Mouse (Mus musculus): ENCODE measurements around the gene Ambp.

The Ambp gene

DNA sequence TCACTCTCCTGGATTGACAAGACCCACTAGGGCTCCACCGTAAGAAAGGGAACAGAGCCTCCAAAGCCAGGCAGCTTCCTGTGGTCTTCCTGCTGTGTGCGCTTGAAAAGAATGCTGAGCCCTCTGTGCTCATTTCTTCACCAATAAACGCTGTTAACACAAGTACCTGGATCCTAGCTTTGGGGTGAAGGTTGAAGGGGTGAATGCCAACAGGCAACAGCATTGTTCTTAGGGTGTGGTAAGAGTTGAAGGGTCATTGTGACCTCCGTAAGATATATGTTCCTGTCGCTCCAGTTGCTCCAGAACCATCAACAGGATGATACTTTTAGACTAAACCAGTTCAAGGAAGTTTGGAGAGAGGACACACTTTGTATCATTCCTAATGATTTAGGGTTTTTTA, at the start of gene Ambp:
Ambp (minus strand) TSS at position 101 of the 400 bp plus-strand sequence.
- DNase-seq (ENCODE audit: low spot score) = no peak

DNA sequence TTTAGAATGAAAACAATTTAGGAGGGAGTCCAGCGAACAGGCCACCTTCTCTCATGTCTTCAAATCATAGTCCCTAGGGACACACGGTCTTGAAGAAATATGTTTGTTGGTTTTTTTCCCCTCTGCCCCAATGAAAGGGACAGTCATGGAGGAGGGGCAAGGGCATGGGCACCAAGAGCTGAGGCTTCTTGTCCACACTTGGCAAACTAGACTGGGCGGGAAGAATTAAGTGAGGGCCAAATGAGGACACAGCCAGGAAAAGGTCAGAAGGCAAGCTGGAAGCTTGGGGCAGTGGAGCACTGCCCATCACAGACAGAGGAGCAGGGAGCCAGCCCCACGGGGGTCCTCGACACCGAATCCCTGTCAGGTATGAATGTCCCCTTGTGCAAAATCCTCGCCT, 49.3 kb upstream of the Ambp start:
- DNase-seq (ENCODE audit: low spot score) = no peak

DNA sequence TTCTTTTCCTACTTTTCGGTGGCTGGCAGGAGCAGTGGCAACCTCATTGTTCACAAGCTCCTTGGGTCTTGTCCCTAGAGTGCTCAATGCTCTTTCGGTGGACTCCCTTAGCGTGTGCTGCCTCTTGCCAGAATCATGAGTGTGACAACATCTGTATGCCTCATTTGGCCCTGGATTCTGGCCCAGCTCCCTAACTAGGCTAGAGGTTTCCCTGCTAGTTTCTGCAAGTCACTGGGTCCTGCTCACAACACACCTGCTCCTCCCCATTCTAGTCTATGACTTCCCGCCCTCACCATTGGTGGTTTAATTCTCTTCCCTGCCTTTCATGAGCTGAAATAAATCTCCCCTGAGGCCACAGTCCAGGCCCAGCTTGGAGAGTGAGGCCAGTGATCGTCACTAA, 44.8 kb upstream of the Ambp start:
- no peak for DNase-seq (ENCODE audit: low spot score)

DNA sequence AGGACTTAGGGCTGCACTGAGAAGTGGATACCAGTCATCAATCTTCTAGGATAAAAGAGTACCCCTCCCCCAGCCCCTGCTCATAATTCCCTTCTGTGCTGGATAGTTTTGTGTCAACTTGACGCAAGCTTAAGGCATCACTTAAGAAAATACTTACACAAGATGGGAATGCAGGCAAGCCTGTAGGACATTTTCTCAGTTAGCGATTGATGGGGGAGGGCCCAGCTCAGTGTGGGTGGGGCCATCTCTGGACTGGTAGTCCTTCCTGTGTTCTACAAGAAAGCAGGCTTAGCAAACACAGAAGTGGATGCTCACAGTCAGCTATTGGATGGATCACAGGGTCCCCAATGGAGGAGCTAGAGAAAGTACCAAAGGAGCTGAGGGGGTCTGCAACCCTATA, 39.8 kb upstream of the Ambp start:
- no peak for DNase-seq (ENCODE audit: low spot score)

DNA sequence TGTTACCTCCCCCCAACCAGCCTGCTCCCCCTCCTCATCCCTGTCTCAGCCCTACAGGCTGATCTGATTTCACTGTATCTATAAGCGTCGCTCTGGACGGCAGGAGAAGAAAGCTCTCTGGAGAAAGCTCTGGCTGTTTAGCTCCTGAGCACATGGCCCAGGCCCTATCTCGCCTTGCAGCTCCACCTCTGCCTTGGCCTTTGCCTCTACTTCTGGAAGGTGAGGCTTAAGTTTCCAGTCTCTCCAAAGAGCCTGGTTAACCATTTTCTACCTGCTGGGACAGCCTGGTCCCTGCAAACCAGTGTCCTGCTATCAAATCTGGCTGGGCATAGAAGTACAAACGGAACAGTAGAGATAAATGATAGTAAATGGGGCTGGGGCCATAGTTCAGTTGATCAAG, 37.0 kb upstream of the Ambp start:
- DNase-seq (ENCODE audit: low spot score) = no peak

DNA sequence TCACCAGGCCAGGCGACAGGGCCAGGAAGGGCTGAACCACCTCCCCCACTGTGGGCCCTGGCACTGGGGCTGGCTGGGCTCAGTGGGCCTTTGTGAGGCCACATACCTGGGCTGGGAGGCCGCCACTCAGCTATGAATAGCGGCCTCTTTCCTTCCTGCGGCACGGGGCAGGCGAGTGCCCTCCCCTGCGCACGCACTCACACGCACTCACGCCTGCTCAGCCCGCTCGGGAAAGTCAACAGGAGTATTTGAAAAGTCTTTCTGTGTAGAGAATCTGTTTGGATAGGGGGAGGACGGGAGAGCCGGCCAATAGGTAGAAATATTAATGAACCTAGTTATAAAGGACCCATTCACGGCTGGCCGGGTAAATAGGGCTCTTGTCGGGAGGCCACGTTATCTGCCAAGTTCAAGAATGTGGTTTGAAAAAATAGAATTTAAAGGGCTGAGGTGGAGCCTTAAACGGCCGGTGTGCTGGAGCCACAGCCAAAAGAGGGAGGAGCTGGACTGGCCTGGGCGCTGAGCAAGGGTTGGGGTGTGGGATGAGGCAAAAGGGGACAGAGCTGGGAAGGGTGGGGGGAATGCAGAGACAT, 31.8 kb upstream of the Ambp start:
- DNase-seq (ENCODE audit: low spot score) = peak; percentile 11

DNA sequence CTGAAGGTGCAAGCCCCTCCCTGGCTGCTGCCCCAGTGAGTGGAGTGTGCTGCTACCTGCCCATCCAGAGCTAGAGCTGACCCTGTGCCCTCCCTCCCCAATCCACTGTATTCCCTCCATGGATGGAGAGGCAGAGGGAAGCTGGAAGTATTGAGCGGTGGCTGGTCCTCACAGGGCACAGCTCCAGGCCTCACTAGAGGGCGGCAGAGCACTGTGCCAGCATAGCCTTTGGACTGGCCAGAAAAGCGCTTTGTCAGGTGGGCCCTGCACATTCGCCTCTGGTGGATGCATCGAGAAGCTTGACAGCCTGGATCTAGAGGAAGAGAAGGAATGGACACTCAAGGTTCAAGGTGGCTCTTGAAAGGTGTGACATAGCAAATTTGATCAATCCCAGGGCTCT, 27.0 kb upstream of the Ambp start:
- DNase-seq (ENCODE audit: low spot score) = peak; percentile 52

DNA sequence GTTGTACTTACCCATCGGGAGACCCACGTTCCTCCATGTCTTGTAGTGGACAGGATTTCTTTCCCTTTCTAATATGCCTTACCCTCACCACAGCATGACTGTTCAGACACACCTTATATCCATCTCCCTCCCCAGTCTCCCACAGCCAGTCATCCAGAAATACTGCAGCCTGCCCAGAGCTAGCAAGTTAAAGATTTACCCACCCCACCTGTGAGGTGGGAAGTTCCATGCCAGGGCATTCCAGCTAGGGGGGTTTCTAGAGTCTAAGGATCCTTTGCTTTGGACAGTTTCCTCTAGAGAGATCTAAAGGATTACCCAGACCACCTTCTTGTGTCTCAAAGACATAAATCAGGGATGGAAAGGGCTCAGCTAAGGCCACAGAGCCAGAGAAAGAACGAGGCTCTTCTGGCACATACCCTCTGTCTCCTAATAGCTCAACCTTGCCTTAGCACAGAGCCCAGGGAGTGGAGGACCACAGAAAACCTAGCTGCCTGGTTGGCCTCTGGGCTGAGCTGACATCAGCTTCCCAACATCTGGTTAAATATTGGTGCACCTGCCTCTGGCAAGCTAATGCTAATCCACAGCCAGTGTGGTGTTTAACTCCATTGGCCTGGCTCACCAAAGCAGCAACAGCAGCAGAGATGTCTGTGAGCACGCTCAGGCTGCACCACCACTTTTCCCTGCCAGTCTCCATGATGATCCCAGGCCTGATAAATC, 17.5 kb upstream of the Ambp start, which contains the start of gene Kif12:
Kif12 (minus strand) TSS at position 163 of the 717 bp plus-strand sequence.
- DNase-seq (ENCODE audit: low spot score) = no peak

DNA sequence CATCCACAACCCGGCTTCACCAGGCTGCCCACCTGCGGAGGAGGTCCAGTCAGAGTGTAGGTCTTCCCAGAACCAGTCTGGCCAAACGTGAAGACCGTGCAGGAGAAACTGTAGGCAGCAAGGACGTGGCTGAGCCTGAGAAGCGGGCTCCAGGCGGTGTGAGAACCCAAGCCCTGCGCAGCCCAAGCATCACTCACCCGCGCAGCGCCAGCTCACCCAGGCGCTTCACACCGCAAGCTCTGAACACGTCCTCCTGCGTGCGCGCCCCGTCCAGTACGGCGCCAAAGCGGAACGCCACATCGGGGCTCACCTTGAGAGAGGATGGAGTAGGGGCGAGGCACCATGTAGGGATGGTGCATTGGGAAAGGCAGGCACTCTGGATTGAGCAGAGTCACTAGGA, 16.5 kb upstream of the Ambp start:
- no peak for DNase-seq (ENCODE audit: low spot score)

DNA sequence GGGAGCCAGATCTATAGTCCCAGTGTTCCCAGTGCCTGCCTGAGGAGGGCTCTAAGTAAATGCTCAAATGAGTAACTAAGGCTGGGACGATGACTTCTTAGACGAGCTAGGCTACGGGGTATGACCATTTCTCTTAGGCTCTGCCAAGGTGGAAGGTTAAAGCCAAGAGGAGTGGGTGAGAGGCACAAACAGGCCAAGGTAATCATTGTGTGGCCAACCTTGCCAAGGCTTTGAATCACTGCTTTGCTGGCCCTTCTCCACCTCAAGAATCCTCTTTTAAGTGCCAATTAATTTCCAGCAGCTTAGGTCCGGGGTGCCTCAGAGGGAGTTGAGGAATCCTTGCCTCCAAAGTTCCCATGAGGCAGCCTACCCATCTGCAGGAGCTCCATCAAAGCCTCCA, 15.5 kb upstream of the Ambp start:
- no peak for DNase-seq (ENCODE audit: low spot score)

DNA sequence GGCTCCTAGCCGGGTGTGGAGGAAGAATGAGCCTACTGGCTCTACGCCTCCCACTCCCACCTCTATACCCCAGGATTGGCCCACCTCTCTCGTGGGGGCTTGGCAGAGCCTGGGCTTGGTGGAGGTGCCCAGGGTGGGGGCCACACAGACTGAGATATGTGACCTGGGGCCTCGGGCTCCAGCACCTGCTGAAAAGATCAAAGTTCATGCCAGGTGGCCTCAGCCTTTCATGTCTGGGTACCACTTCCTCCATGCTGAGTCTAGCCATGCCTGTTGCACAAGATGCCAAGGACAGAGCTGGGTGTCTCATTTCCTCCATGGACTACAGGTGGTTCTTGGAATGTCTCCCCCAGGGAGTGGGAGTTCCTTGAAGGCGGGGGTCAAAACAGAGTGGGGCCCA, 11.7 kb upstream of the Ambp start:
- no peak for DNase-seq (ENCODE audit: low spot score)

DNA sequence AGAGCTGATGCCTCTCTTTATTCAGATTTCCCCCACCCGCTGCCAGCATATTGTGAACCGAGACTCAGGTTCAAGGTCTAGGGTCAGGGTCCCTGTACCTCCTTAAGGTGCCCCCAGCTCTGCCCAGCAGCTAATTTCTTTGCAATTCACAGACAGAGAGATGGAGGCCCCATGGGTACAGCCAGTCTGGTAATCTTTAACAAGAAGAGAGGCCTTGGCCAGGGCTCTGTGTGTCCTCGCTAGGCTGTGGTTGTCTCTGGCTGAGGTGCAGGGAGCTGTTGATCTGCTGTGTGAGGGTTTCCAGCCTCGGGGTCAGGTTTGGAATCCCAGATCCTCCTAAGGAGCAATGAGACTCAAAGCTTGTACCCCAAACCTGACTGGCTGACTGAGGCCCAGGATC, 11.0 kb upstream of the Ambp start:
- DNase-seq (ENCODE audit: low spot score) = no peak

DNA sequence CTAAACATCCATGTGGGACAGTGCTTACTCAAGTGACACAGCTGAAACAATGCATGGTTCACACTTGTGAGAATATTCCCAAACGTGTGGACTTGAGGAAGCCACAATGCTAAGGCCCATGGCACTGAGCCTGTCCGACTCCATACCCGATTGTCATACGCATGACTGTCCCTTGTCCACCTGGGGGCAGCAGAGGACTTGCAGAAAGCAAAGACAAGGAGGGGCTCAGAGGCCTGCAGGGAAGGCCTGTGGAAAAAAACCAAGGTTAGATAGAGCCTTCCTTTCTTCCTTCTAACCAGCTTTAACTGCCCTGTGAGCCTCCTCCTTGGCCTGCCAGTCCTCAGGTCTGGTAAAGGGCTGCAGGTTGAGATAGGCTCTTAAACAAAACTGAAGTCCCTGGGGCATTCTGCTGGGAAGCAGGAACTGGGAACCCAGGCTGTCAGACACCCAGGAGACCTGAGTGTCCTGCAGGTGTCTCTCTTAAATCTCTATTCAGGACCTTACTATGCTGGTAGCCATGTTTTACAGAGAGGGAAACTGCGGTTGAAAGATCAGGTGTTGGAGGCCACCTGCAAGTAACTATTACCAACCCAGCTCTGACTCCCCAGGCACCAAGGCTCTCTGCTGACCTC, 4.5 kb upstream of the Ambp start:
- peak; percentile 89 for DNase-seq (ENCODE audit: low spot score)

DNA sequence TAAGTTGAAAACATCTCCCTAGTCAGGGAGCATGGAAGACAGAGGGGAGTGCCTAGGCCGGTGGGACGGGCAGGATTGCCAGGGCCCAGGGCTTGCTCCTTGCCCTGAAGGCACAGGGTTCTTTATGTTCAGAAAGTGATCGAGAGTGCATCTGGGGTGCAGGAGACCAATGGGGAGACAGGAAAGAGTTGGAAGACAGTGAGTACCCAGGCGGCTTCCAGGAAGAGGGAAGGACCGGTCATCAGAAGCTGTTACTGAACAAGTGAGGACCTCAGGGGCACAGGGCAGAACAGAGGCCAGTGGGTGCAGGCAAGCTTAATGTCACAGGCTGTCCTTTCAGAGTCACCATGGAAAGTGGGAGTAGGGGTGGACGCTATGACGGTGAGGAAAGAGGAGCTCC, 3.6 kb upstream of the Ambp start:
- no peak for DNase-seq (ENCODE audit: low spot score)

DNA sequence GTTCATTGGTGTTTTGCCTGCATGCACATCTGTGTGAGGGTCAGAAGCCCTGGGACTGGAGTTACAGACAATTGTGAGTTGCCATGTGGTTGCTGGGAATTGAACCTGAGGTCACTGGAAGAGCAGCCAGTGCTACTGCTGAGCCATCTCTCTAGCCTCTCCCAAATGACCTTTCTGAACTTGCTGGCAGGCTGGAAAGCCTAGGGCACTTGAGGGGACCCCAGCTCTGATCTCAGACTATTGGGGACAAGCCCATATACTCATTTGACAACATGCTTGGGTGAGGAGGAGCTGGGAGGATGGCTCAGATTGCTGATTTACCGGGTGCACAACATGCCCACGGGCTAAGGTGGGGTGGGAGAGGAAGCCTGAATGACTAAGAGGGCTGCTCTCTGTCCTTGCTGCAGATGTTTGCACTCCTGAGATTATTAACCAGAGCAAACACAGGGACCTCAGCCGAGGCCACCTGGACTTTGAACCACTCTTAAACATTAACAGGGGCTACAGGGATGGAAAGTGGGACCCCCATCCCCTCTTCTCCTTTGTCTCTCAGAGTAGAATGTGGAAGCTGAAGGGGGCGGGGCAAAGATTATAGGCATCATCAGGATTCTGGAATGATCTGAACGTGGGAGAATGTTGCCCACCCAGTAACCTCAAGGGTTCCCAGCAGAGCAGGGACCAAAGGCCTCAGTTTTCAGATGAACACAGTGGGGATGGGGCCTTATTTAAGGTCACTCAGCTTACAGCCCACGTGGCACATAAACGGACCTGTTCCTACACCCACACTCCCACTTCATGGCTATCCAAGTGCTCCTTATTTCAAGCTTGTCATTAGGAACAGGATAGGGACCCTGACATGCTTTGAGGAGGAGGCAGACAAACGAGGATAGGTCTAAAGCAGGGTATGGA, 2.4 kb upstream of the Ambp start:
- peak; percentile 27 for DNase-seq (ENCODE audit: low spot score)

DNA sequence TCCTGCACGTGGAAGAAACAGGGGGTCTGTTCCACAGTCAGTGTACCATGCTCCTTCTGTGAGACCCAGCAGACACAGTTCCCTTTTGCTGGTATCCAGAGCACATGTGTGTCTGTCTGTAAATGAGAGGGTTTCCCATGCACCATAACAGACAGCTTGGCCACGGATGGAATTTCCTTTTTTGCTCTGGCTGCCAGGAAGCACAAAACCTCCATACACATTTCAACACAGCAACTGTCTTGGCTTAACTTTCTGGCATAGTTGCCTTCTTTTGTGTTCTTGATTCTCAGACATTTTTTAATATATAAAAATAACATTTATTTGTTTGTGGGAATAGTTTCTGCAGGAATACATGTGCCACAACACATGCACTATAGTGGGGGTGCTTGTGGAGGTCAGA, 997 bp upstream of the Ambp start:
- DNase-seq (ENCODE audit: low spot score) = no peak

DNA sequence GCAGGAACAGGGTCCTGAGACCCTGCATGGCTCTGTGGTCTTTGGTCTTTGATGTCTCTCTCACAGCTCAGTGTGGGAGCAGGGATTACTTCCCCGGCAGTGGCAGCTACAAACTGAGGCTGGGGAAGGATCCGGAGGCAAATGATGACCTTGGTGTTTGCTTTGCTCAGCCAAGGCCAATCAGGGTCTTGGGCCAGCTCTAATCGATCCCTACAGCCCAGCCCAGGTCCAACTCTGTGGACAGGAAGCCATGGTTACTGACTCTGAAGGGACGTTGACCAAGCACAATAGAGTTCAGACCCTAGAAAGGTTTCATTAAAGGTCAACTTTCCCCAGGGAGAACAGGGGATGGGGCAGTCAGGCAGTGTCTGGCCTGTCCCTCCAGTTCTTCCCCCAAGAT, 571 bp downstream of the Ambp start:
- DNase-seq (ENCODE audit: low spot score) = no peak

DNA sequence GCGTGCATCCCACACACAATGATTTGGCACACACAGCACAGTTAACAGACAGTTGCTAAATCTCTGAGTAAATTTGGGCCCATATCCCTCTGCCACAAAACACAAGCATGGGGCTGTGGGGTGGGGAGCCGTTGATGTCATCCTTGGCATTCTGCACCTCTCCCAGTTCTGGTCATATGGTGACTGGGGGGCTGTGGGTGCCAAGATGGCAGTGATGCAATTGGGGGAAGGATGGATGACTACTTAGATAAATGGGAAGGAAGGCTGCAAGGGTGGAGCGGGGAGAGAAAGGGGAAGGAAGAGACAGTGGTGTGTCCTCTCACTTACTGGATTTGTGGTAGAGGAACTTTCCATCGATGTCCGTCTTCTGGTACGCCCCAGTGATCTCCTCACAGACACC, 3.5 kb downstream of the Ambp start:
- no peak for DNase-seq (ENCODE audit: low spot score)

DNA sequence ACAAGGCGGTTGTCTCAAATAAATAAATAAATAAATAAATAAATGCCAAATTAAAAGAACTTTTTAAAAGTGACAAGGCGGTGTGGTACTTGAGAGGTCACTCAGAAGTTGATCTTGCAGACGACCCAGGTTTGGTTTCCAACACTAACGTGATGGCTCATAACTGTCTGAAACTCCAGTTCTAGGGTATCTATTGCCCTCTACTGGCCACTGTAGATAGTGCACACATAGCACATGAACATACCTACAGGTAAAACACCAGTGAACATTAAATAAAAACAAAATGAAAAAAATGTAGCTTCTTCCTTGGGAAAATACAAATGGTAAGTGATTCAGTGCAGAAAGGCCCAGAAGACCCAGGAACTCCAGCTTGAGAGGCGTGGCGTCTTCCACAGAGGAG, 7.3 kb downstream of the Ambp start:
- no peak for DNase-seq (ENCODE audit: low spot score)

DNA sequence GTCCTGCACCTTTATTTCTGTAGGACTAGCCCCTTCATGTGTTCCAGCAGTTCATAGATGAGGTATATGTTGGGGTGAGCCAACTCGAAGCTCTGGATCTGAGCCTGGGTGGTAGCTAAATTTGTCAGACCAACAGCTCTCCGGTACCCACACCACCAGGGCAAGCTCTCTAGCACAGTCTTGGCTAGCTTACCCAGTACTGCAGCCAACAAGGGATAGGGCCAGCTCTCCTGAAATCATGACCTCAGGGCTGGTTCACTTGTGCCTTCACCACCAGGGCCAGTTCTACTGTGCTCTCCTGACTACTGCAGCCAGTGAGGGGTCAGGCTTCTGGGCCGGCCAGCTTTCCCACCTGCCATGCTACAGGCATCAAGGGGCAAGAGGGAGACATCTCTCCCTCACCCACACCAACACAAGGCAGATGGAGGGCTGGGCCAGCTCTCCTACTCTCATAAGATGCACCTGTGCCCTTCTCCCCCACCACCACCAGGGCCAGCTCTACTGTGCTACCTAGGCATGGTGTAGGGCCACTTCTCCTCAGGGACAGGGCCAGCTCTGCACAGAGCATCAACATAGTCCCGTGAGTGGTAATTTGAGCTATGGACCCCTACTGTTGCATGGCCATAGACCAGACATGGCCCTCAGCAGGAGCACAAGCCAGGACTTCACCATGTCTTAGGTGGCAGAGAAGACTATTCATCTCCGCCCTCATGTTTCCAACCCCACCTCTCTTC, 24.5 kb downstream of the Ambp start:
- DNase-seq (ENCODE audit: low spot score) = no peak

DNA sequence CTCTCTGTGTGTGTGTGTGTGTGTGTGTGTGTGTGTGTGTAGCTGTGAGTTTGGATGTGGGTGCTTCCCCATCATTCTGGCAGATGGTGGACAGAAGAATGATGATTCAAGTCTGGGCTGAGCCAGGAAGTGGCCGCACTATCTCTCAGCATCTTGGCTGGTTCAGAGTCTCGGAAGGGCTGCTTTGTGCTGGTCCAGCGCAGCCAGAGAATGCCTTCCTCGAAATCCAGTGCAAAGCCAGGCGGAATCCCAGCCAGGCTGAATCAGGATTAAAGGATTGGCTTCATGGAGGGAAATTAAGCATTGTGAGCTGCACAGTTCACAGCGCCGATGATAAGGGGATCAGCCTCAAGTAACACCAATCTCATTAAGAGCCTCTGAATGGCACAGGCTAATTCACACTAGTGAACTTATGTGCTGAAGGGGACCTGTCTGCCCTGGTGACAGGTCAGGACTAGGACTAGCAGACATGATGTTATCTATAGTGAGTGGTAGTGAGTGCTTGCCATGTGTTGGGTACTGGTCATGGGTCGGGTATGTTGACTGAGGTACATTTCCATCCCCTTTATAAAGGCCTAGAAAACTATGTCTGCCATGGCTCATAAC, 29.6 kb downstream of the Ambp start:
- DNase-seq (ENCODE audit: low spot score) = no peak
